Mouse (Mus musculus): Measurements from ENCODE around the gene Otulinl.

- TF ChIP-seq CTCF (conservative IDR thresholded peaks at IDR 0.05; ENCODE audit: low read length) (peak; percentile 59), NANOG (IDR thresholded peaks at IDR 0.05; ENCODE audit: borderline replicate concordance, low read length) (no peak)
These were observed 38.5 kb downstream of the Otulinl start for GRCm38 (mm10) chr15:27642895-27643294.

All from E14TG2a.4 (cell line).